Mouse (Mus musculus): ENCODE measurements around the gene Erf.

DNA sequence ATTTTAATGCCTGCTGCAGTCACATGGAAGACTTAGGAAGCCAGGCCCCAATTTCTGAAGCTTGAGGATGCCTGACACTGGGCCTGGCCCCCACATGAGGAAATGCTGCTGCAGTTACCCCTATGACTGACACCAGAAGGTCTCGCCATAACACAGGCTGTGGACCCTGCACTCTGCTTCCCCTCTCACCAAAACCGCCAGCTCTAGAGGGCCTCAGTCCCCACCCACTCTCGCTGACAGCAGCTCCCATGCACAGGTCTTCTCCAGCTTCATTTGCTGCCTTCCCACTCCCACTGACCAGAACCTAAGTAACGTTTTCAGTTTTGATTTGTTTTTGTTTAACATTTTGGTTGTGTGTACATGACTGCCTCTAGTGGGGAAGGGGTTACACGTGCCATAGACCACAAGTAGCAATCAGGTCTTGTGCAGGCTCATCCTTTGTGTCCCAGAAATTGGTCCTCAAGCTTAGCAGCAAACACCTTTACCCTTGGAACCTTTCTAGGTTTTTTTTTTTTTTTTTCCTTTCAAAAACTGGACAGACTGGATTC is 18.4 kb downstream of the Erf start:
- TF ChIP-seq CTCF (conservative IDR thresholded peaks at IDR 0.05; ENCODE audit: insufficient read depth, insufficient read length, low read depth, low read length): no peak
- TF ChIP-seq POLR2A (IDR thresholded peaks at IDR 0.05; ENCODE audit: low read depth, low read length): no peak

Data from kidney, adult 2 months (tissue).